Mouse (Mus musculus): ENCODE measurements around the gene Rpf2.

Gene Rpf2

GRCm38 (mm10) chr10:40249625-40250024, 2.8 kb upstream of the Rpf2 start:
- no peak for DNase-seq (ENCODE audit: low spot score)

- DNase-seq (ENCODE audit: low spot score), result no peak
These were observed 405 bp upstream of the Rpf2 start for GRCm38 (mm10) chr10:40247166-40247716.

GRCm38 (mm10) chr10:40237826-40238225, 9.0 kb downstream of the Rpf2 start:
- no peak for DNase-seq (ENCODE audit: low spot score)

- DNase-seq (ENCODE audit: low spot score), result no peak
These were observed 13.6 kb downstream of the Rpf2 start for GRCm38 (mm10) chr10:40233241-40233640.

- no peak for DNase-seq (ENCODE audit: low spot score)
These were observed 14.4 kb downstream of the Rpf2 start for GRCm38 (mm10) chr10:40232442-40232841.

- no peak for DNase-seq (ENCODE audit: low spot score)
These were observed 17.1 kb downstream of the Rpf2 start for GRCm38 (mm10) chr10:40229725-40230124.

- no peak for DNase-seq (ENCODE audit: low spot score)
These were observed 19.1 kb downstream of the Rpf2 start for GRCm38 (mm10) chr10:40227660-40228303.

- DNase-seq (ENCODE audit: low spot score), result no peak
These were observed 28.0 kb downstream of the Rpf2 start for GRCm38 (mm10) chr10:40218874-40219273.

GRCm38 (mm10) chr10:40212443-40213169, 34.2 kb downstream of the Rpf2 start:
- peak; percentile 77 for DNase-seq (ENCODE audit: low spot score)

GRCm38 (mm10) chr10:40195001-40195400, 51.8 kb downstream of the Rpf2 start:
- no peak for DNase-seq (ENCODE audit: low spot score)

- DNase-seq (ENCODE audit: low spot score), result no peak
These were observed 54.6 kb downstream of the Rpf2 start for GRCm38 (mm10) chr10:40192010-40192935.

GRCm38 (mm10) chr10:40191338-40191979, 55.4 kb downstream of the Rpf2 start:
- DNase-seq (ENCODE audit: low spot score), result no peak

- DNase-seq (ENCODE audit: low spot score), result no peak
These were observed 56.0 kb downstream of the Rpf2 start for GRCm38 (mm10) chr10:40190871-40191270.

- DNase-seq (ENCODE audit: low spot score), result no peak
These were observed 57.1 kb downstream of the Rpf2 start for GRCm38 (mm10) chr10:40189689-40190088.

- no peak for DNase-seq (ENCODE audit: low spot score)
These were observed 58.0 kb downstream of the Rpf2 start for GRCm38 (mm10) chr10:40188831-40189230.

- no peak for DNase-seq (ENCODE audit: low spot score)
These were observed 60.9 kb downstream of the Rpf2 start for GRCm38 (mm10) chr10:40185956-40186355.

GRCm38 (mm10) chr10:40180011-40180410, 66.8 kb downstream of the Rpf2 start:
- no peak for DNase-seq (ENCODE audit: low spot score)

GRCm38 (mm10) chr10:40179142-40179541, 67.7 kb downstream of the Rpf2 start:
- DNase-seq (ENCODE audit: low spot score), result no peak

- DNase-seq (ENCODE audit: low spot score), result peak; percentile 51
These were observed 69.4 kb downstream of the Rpf2 start for GRCm38 (mm10) chr10:40177323-40177962.
